Mouse (Mus musculus) cortical plate, adult 2 months (tissue): ENCODE results near the gene Itga11.

Experiments
- CTCF ChIP-seq: fragments of 200-500 bp; IDR thresholded peaks from 2 replicates; pipeline ENCODE4 v1.5.1; 2011; ENCODE audit warnings: mild to moderate bottlenecking, control low read depth, low read length; ENCODE audit not compliant: insufficient read depth; ENCODE audit errors: extremely low read depth
- POLR2A ChIP-seq: fragments of 200-500 bp; IDR thresholded peaks from 2 replicates; pipeline ENCODE4 v1.6.1; 2011; ENCODE audit warnings: mild to moderate bottlenecking, low read length, control low read depth; ENCODE audit not compliant: insufficient read depth; ENCODE audit errors: extremely low read depth

- no peak for TF ChIP-seq CTCF
- TF ChIP-seq POLR2A, result no peak
Observed at GRCm38 (mm10) chr9:62638045-62638444, 39.6 kb upstream of the Itga11 start.
